Mouse (Mus musculus) CD4-positive, CD25-positive, alpha-beta regulatory T cell, adult 4 months (primary cell): ENCODE results near the gene Klhl33. TPM values are rescaled to one million over a fixed set of nuclear protein-coding genes. Genes with fewer than 3 reads are reported as not detected.

Experiments
- polyA plus RNA-seq, 2 experiments: library from polyadenylated mRNA; unstranded; fragments of 100-300 nt; shearing (Covaris generic); gene quantifications; one replicate each; pipeline ENCODE4 v1.2.1; 2017

Klhl33 gene
- polyA plus RNA-seq, 2 experiments from 2014 or later, result 0.15 TPM; not detected in 1

Other genes starting within 250 kb of the Klhl33 start
- gene Olfr747, start 204.3 kb downstream of the Klhl33 start, polyA plus RNA-seq, result not detected
- gene Olfr748, start 190.1 kb downstream of the Klhl33 start, polyA plus RNA-seq, result not detected
- not detected for gene Olfr749, start 152.4 kb downstream of the Klhl33 start, polyA plus RNA-seq
- gene Ttc5, start 112.0 kb downstream of the Klhl33 start, polyA plus RNA-seq, result 100 to 1,000 TPM; 119 to 155 TPM
- not detected for gene Ccnb1ip1, start 89.8 kb downstream of the Klhl33 start, polyA plus RNA-seq
- gene Parp2, start 89.7 kb downstream of the Klhl33 start, polyA plus RNA-seq, result 100 to 1,000 TPM; 116 to 117 TPM
- gene Tep1, start 26.9 kb downstream of the Klhl33 start, polyA plus RNA-seq, result 10 to 100 TPM; 16.1 to 24.3 TPM
- gene Osgep, start 27.4 kb upstream of the Klhl33 start, polyA plus RNA-seq, result 100 to 1,000 TPM in 1 of 2 experiments, 10 to 100 TPM in 1; 85.3 to 100 TPM
- gene Apex1, start 27.5 kb upstream of the Klhl33 start, polyA plus RNA-seq, result 100 to 1,000 TPM in 1 of 2 experiments, 10 to 100 TPM in 1; 74.0 to 103 TPM
- gene Pip4p1, start 33.3 kb upstream of the Klhl33 start, polyA plus RNA-seq, result 1 to 10 TPM; 2.9 to 3.4 TPM
- gene Pnp, start 33.6 kb upstream of the Klhl33 start, polyA plus RNA-seq, result 10 to 100 TPM; 61.1 to 62.9 TPM
- 1 to 10 TPM; 3.4 to 9.3 TPM for gene Gm49342, start 47.0 kb upstream of the Klhl33 start, polyA plus RNA-seq
- 1 to 10 TPM; 1.1 to 1.2 TPM for gene Pnp2, start 58.5 kb upstream of the Klhl33 start, polyA plus RNA-seq
- gene Rnase10, start 110.2 kb upstream of the Klhl33 start, polyA plus RNA-seq, result not detected
- gene Rnase9, start 144.4 kb upstream of the Klhl33 start, polyA plus RNA-seq, result not detected
- gene Rnase11, start 152.7 kb upstream of the Klhl33 start, polyA plus RNA-seq, result not detected
- gene Rnase12, start 160.2 kb upstream of the Klhl33 start, polyA plus RNA-seq, result not detected
- not detected for gene Olfr750, start 176.9 kb upstream of the Klhl33 start, polyA plus RNA-seq
- 10 to 100 TPM in 1 of 2 experiments, 1 to 10 TPM in 1; 9.8 to 16.6 TPM for gene Rnase4, start 193.6 kb upstream of the Klhl33 start, polyA plus RNA-seq
- 1 to 10 TPM; 4.0 to 5.0 TPM for gene Ang, start 193.6 kb upstream of the Klhl33 start, polyA plus RNA-seq
- gene Eddm3b, start 216.9 kb upstream of the Klhl33 start, polyA plus RNA-seq, result not detected
- 1 to 10 TPM; 1.6 to 5.9 TPM for gene Rnase6, start 226.4 kb upstream of the Klhl33 start, polyA plus RNA-seq
- not detected for gene Rnase1, start 249.3 kb upstream of the Klhl33 start, polyA plus RNA-seq